Mouse (Mus musculus) limb, embryonic 12.5 days (tissue): ENCODE results near the gene Sugp2. TPM values are rescaled to one million over a fixed set of nuclear protein-coding genes. Genes with fewer than 3 reads are reported as not detected.

Experiments used
- ATAC-seq: fragments of 200-750 bp; cut with Nextera tagmentation; 2 replicates; pipeline ENCODE4 v1.8.0; 2017; ENCODE audit warnings: low read depth, moderate TSS enrichment; ENCODE audit not compliant: insufficient number of reproducible peaks, insufficient read depth, low FRiP score, low TSS enrichment
- H3K27ac ChIP-seq: fragments of 300-500 bp; sonication (generic); 2 replicates; pipeline ENCODE4 v1.5.1; 2016; ENCODE audit warnings: mild to moderate bottlenecking, moderate library complexity
- H3K27me3 ChIP-seq: fragments of 300-500 bp; sonication (generic); 2 replicates; pipeline ENCODE4 v1.6.1; 2016; ENCODE audit warnings: mild to moderate bottlenecking, moderate library complexity
- H3K36me3 ChIP-seq: fragments of 300-500 bp; sonication (generic); 2 replicates; pipeline ENCODE4 v1.6.1; 2016; ENCODE audit warnings: mild to moderate bottlenecking, moderate library complexity
- H3K4me1 ChIP-seq: fragments of 300-500 bp; sonication (generic); replicated peaks from 2 replicates; pipeline ENCODE4 v1.6.1; 2016
- H3K4me2 ChIP-seq: fragments of 300-500 bp; sonication (generic); 2 replicates; pipeline ENCODE4 v1.6.1; 2016; ENCODE audit warnings: mild to moderate bottlenecking, moderate library complexity
- H3K4me3 ChIP-seq: fragments of 300-500 bp; sonication (generic); replicated peaks from 2 replicates; pipeline ENCODE4 v1.5.1; 2016; ENCODE audit warnings: mild to moderate bottlenecking
- H3K9ac ChIP-seq: fragments of 300-500 bp; sonication (generic); replicated peaks from 2 replicates; pipeline ENCODE4 v1.6.1; 2016; ENCODE audit warnings: mild to moderate bottlenecking, moderate library complexity
- H3K9me3 ChIP-seq: fragments of 300-500 bp; sonication (generic); 2 replicates; pipeline ENCODE4 v1.6.1; 2016; ENCODE audit warnings: mild to moderate bottlenecking, moderate library complexity
- WGBS: fragments of 180-500 bp; shearing (Covaris S2); methylation state at CpG from one replicate; pipeline ENCODE4 v1.1.7; 2016; 5-methylcytosine and 5-hydroxymethylcytosine counted together
- polyA plus RNA-seq: library from polyadenylated mRNA; unstranded; fragments of >200 nt; fragmentation: Nextera tagmentation; extraction: Ambion mirVana; gene quantifications from 2 replicates; pipeline ENCODE4 v1.2.1, GENCODE M21; 2016

Sugp2 gene
- 48.3 and 50.7 TPM in 2 replicates for polyA plus RNA-seq

GRCm38 (mm10) chr8:70234080-70234780 is at the start of gene Sugp2, which contains the start of gene Armc6:
Gene Sugp2, plus strand, starts transcription at chr8:70234226.
Gene Armc6, minus strand, starts transcription at chr8:70234466.
- Histone ChIP-seq H3K27ac (peak within 1 kb of the TSS; percentile 91), H3K4me1 (peaks cover 19% of the 10 kb centered on the region), H3K27me3 (no peaks in the 10 kb centered on the region), H3K36me3 (peaks cover 52% of the 10 kb centered on the region), H3K9me3 (no peaks in the 10 kb centered on the region), H3K4me2 (peak within 1 kb of the TSS; percentile 96), H3K4me3 (peak within 1 kb of the TSS; percentile 80), H3K9ac (peak within 1 kb of the TSS; percentile 81)
- under 1% methylated on average over 66 of the region's 67 CpGs for WGBS
- peak; percentile 96 for ATAC-seq

GRCm38 (mm10) chr8:70188707-70189106 is 45.3 kb upstream of the Sugp2 start:
- no peak overlapping the region for H3K9ac ChIP-seq
- ATAC-seq: no peak
- no peak overlapping the region for H3K4me3 ChIP-seq
- no peaks in the 10 kb centered on the region for H3K27me3 ChIP-seq
- WGBS: 68% methylated on average over 7 of the region's 7 CpGs
- peaks cover 9% of the 10 kb centered on the region; the same call in 1 of the 2 replicates for H3K36me3 ChIP-seq
- no peak overlapping the region for H3K4me2 ChIP-seq
- H3K27ac ChIP-seq: no peak overlapping the region
- H3K9me3 ChIP-seq: no peaks in the 10 kb centered on the region
- H3K4me1 ChIP-seq: peaks cover 9% of the 10 kb centered on the region

GRCm38 (mm10) chr8:70193238-70193637 is 40.8 kb upstream of the Sugp2 start:
- Histone ChIP-seq H3K4me2 (no peak overlapping the region), H3K27ac (no peak overlapping the region), H3K36me3 (no peaks in the 10 kb centered on the region; the same call in 1 of the 2 replicates), H3K4me3 (no peak overlapping the region), H3K9ac (no peak overlapping the region), H3K4me1 (peaks cover 9% of the 10 kb centered on the region), H3K9me3 (no peaks in the 10 kb centered on the region), H3K27me3 (no peaks in the 10 kb centered on the region)
- WGBS: 70% methylated on average over 5 of the region's 5 CpGs
- ATAC-seq: no peak

GRCm38 (mm10) chr8:70194191-70194590 is 39.8 kb upstream of the Sugp2 start:
- H3K4me1 ChIP-seq: peaks cover 9% of the 10 kb centered on the region
- no peak overlapping the region for H3K9ac ChIP-seq
- WGBS: 87% methylated on average over 3 of the region's 3 CpGs
- no peaks in the 10 kb centered on the region for H3K27me3 ChIP-seq
- H3K27ac ChIP-seq: no peak overlapping the region
- H3K36me3 ChIP-seq: no peaks in the 10 kb centered on the region; the same call in 1 of the 2 replicates
- H3K9me3 ChIP-seq: no peaks in the 10 kb centered on the region
- no peak overlapping the region for H3K4me3 ChIP-seq
- no peak overlapping the region for H3K4me2 ChIP-seq
- no peak for ATAC-seq

- H3K4me3 ChIP-seq: no peak overlapping the region
- H3K27me3 ChIP-seq: no peaks in the 10 kb centered on the region
- H3K9ac ChIP-seq: no peak overlapping the region
- WGBS: 68% methylated on average over 2 of the region's 2 CpGs
- H3K27ac ChIP-seq: no peak overlapping the region
- peaks cover 9% of the 10 kb centered on the region for H3K4me1 ChIP-seq
- no peak overlapping the region for H3K4me2 ChIP-seq
- no peak for ATAC-seq
- no peaks in the 10 kb centered on the region for H3K9me3 ChIP-seq
- H3K36me3 ChIP-seq: no peaks in the 10 kb centered on the region
Observed at GRCm38 (mm10) chr8:70195762-70196161, 38.3 kb upstream of the Sugp2 start.

- Histone ChIP-seq H3K9me3 (no peaks in the 10 kb centered on the region), H3K4me2 (no peak overlapping the region), H3K36me3 (no peaks in the 10 kb centered on the region), H3K9ac (no peak overlapping the region), H3K27me3 (no peaks in the 10 kb centered on the region), H3K4me3 (no peak overlapping the region), H3K27ac (no peak overlapping the region), H3K4me1 (no peaks in the 10 kb centered on the region)
- 61% methylated on average over 7 of the region's 7 CpGs for WGBS
- ATAC-seq: no peak
Observed at GRCm38 (mm10) chr8:70197603-70198002, 36.4 kb upstream of the Sugp2 start.

- Histone ChIP-seq H3K4me3 (no peak overlapping the region), H3K4me2 (no peak overlapping the region), H3K9me3 (no peaks in the 10 kb centered on the region), H3K4me1 (no peaks in the 10 kb centered on the region), H3K9ac (no peak overlapping the region), H3K27ac (no peak overlapping the region), H3K27me3 (no peaks in the 10 kb centered on the region), H3K36me3 (no peaks in the 10 kb centered on the region)
- no peak for ATAC-seq
- WGBS: 79% methylated on average over 5 of the region's 5 CpGs
Observed at GRCm38 (mm10) chr8:70200098-70200681, 33.8 kb upstream of the Sugp2 start.

GRCm38 (mm10) chr8:70201417-70201816 is 32.6 kb upstream of the Sugp2 start:
- WGBS: 83% methylated on average over 3 of the region's 3 CpGs
- Histone ChIP-seq H3K9me3 (no peaks in the 10 kb centered on the region), H3K27ac (no peak overlapping the region), H3K27me3 (no peaks in the 10 kb centered on the region), H3K4me3 (no peak overlapping the region), H3K4me2 (no peak overlapping the region), H3K9ac (no peak overlapping the region), H3K36me3 (no peaks in the 10 kb centered on the region), H3K4me1 (no peaks in the 10 kb centered on the region)
- ATAC-seq: no peak

- Histone ChIP-seq H3K27ac (no peak overlapping the region), H3K9me3 (no peaks in the 10 kb centered on the region), H3K4me2 (no peak overlapping the region), H3K4me1 (no peaks in the 10 kb centered on the region), H3K36me3 (no peaks in the 10 kb centered on the region), H3K9ac (no peak overlapping the region), H3K4me3 (no peak overlapping the region), H3K27me3 (no peaks in the 10 kb centered on the region)
- no peak for ATAC-seq
- 78% methylated on average over 4 of the region's 4 CpGs for WGBS
Observed at GRCm38 (mm10) chr8:70203072-70203471, 31.0 kb upstream of the Sugp2 start.

GRCm38 (mm10) chr8:70204757-70205156 is 29.3 kb upstream of the Sugp2 start:
- H3K36me3 ChIP-seq: no peaks in the 10 kb centered on the region
- 61% methylated on average over 1 of the region's 1 CpGs for WGBS
- ATAC-seq: no peak

GRCm38 (mm10) chr8:70208130-70208529 is 25.9 kb upstream of the Sugp2 start:
- Histone ChIP-seq H3K9ac (no peak overlapping the region), H3K27me3 (peaks cover 11% of the 10 kb centered on the region; the same call in 1 of the 2 replicates), H3K4me2 (no peak overlapping the region), H3K4me3 (no peak overlapping the region), H3K36me3 (no peaks in the 10 kb centered on the region), H3K4me1 (0 out of 2 replicates have a peak, but pooled peaks cover 12% of the 10 kb centered on the region), H3K27ac (no peak overlapping the region), H3K9me3 (no peaks in the 10 kb centered on the region)
- WGBS: 16% methylated on average over 1 of the region's 1 CpGs
- no peak for ATAC-seq

More at GRCm38 (mm10) chr8:70204757-70205156, 29.3 kb upstream of the Sugp2 start:
- no peaks in the 10 kb centered on the region for H3K4me1 ChIP-seq
- no peaks in the 10 kb centered on the region for H3K9me3 ChIP-seq
- no peak overlapping the region for H3K27ac ChIP-seq
- no peak overlapping the region for H3K9ac ChIP-seq
- H3K27me3 ChIP-seq: no peaks in the 10 kb centered on the region
- no peak overlapping the region for H3K4me3 ChIP-seq
- no peak overlapping the region for H3K4me2 ChIP-seq
